20 mouse cellular contexts compared by ENCODE assay signal in the genomic region with DNA sequence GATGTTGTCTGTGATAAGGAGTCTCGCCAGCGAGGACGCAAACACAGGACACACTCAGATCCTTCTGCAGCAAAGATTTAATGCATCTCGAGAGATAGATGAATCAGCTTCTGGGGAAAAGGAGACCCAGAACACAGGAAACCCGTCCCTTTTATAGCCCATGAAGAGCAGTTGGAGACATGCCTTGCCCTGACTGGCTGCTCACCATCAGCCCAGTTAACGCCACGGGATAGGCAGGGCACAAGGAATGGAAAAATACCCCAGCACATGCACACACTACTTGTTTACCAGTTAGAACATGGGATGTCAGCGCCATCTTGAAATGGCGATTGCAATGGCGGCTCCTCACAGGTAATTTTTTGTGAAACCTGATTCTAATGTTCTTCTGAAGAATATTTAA. TPM values are rescaled to one million over a fixed set of nuclear protein-coding genes. Genes with fewer than 3 reads are reported as not detected.
"Had no signal": no experiment of that assay in that cellular context is flagged by ENCODE, and none has a peak within 500 bp of the region (broad histone marks: within the 10 kb centered on the region; RNA-seq: fewer than 3 reads in every experiment).

No protein-coding gene starts in this region.

- DNase-seq: kidney, adult 8-10 months; kidney, postnatal 4 days; lung, adult 2 months; thymus, adult 2 months; thymus, postnatal 25 days had no signal

- H3K9me3 ChIP-seq: stomach, embryonic 15.5 days had no signal

- H3K4me2 ChIP-seq: limb, embryonic 13.5 days; midbrain, embryonic 13.5 days; neural tube, embryonic 12.5 days; stomach, embryonic 15.5 days had no signal

- H3K36me3 ChIP-seq: limb, embryonic 13.5 days; midbrain, embryonic 13.5 days; neural tube, embryonic 12.5 days; stomach, embryonic 15.5 days had no signal

- ATAC-seq: intestine, embryonic 16.5 days; lung, postnatal 0 days; midbrain, embryonic 13.5 days had no signal

- H3K4me3 ChIP-seq: layer of hippocampus, adult 2 months; limb, embryonic 13.5 days; midbrain, embryonic 13.5 days; neural tube, embryonic 12.5 days; stomach, embryonic 15.5 days had no signal

- H3K9ac ChIP-seq: limb, embryonic 13.5 days; liver, embryonic 14.5 days; midbrain, embryonic 13.5 days; neural tube, embryonic 12.5 days; stomach, embryonic 15.5 days had no signal

- H3K27ac ChIP-seq: layer of hippocampus, adult 2 months; limb, embryonic 13.5 days; liver, embryonic 14.5 days; midbrain, embryonic 13.5 days; neural tube, embryonic 12.5 days; stomach, embryonic 15.5 days had no signal

- H3K27me3 ChIP-seq: limb, embryonic 13.5 days; midbrain, embryonic 13.5 days; neural tube, embryonic 12.5 days; stomach, embryonic 15.5 days had no signal

- H3K4me1 ChIP-seq: limb, embryonic 13.5 days; midbrain, embryonic 13.5 days; neural tube, embryonic 12.5 days; stomach, embryonic 15.5 days had no signal

RNA-seq across cellular contexts. Expression of gene Gm9268, which starts 37.8 kb away (rescaled TPM):
- total RNA-seq: layer of hippocampus, adult 2 months; layer of hippocampus, postnatal 10 days; left cerebral cortex, postnatal 36 days; midbrain, postnatal 0 days; neutrophil, adult 5-6 weeks had no signal
- polyA plus RNA-seq: intestine, embryonic 16.5 days; kidney, embryonic 16.5 days; limb, embryonic 13.5 days; liver, embryonic 14.5 days; lung, adult 2 months; lung, postnatal 0 days; midbrain, embryonic 13.5 days; midbrain, postnatal 0 days; neural tube, embryonic 12.5 days; stomach, embryonic 15.5 days; testis, adult 2 months; thymus, adult 2 months; urinary bladder, adult 2 months had no signal

RNA-seq across cellular contexts. Expression of gene Vmn2r63, which starts 47.1 kb away (rescaled TPM):
- total RNA-seq: layer of hippocampus, adult 2 months; layer of hippocampus, postnatal 10 days; left cerebral cortex, postnatal 36 days; midbrain, postnatal 0 days; neutrophil, adult 5-6 weeks had no signal
- polyA plus RNA-seq: intestine, embryonic 16.5 days; kidney, embryonic 16.5 days; limb, embryonic 13.5 days; liver, embryonic 14.5 days; lung, adult 2 months; lung, postnatal 0 days; midbrain, embryonic 13.5 days; midbrain, postnatal 0 days; neural tube, embryonic 12.5 days; stomach, embryonic 15.5 days; testis, adult 2 months; thymus, adult 2 months; urinary bladder, adult 2 months had no signal
